Mouse (Mus musculus): ENCODE measurements around the gene Adcy1.

GRCm38 (mm10) chr11:7145221-7145620, 81.9 kb downstream of the Adcy1 start:
- TF ChIP-seq CTCF (IDR thresholded peaks at IDR 0.05): no peak
- no peak for TF ChIP-seq EP300 (IDR thresholded peaks at IDR 0.05; ENCODE audit: insufficient read depth, low read depth, low read length)
- TF ChIP-seq POLR2A (IDR thresholded peaks at IDR 0.05; ENCODE audit: insufficient read depth, low read depth, low read length): no peak

All from heart, adult 2 months (tissue).